Mouse (Mus musculus) cortical plate, adult 2 months (tissue): ENCODE data around the gene Wt1. TPM values are rescaled to one million over a fixed set of nuclear protein-coding genes. Genes with fewer than 3 reads are reported as not detected.

ENCODE experiments used
- H3K27ac ChIP-seq: fragments of 200-500 bp; 2 replicates; pipeline ENCODE4 v1.5.1; 2012; ENCODE audit warnings: low read length, control low read depth, inconsistent platforms; ENCODE audit not compliant: insufficient read depth
- H3K4me1 ChIP-seq: fragments of 200-500 bp; 2 replicates; pipeline ENCODE4 v1.6.1; 2011; ENCODE audit warnings: low read length; ENCODE audit not compliant: control insufficient read depth, insufficient read depth
- H3K4me3 ChIP-seq: fragments of 200-500 bp; 2 replicates; pipeline ENCODE4 v1.5.1; 2011; ENCODE audit warnings: mild to moderate bottlenecking, low read length, control low read depth; ENCODE audit not compliant: insufficient read depth
- CTCF ChIP-seq: fragments of 200-500 bp; IDR thresholded peaks from 2 replicates; pipeline ENCODE4 v1.5.1; 2011; ENCODE audit warnings: mild to moderate bottlenecking, control low read depth, low read length; ENCODE audit not compliant: insufficient read depth; ENCODE audit errors: extremely low read depth
- POLR2A ChIP-seq: fragments of 200-500 bp; IDR thresholded peaks from 2 replicates; pipeline ENCODE4 v1.6.1; 2011; ENCODE audit warnings: mild to moderate bottlenecking, low read length, control low read depth; ENCODE audit not compliant: insufficient read depth; ENCODE audit errors: extremely low read depth
- polyA plus RNA-seq: library from polyadenylated mRNA; depleted of rRNA; stranded (reverse); fragments of >200 nt; gene quantifications from 2 replicates; pipeline ENCODE4 v1.2.3, GENCODE M21; 2012; rRNA removed

Wt1 gene
- 0.11 and 0.17 TPM in 2 replicates for polyA plus RNA-seq

DNA sequence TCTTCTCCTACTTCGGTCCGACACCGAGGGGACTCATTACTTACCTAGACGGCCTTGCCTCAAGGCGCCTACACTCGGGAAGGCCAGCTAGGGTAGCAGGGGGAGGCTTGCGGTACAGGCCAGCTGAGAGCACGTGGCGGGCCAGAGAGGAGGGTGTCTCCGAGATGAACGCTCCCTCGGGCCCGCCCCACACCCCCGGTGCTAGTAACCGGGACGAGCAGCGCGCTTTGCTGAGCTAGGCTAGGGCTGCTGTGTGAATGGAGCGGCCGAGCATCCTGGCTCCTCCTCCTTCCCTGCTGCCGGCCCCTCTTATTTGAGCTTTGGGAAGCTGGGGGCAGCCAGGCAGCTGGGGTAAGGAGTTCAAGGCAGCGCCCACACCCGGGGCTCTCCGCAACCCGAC lies at the start of gene Wt1:
Gene Wt1 (plus strand): TSS at position 251 of the 400 bp plus-strand sequence.
- TF ChIP-seq CTCF (no peak), POLR2A (no peak)
- Histone ChIP-seq H3K27ac (no peak within 1 kb of the TSS), H3K4me1 (no peaks in the 10 kb centered on the region), H3K4me3 (no peak within 1 kb of the TSS)

DNA sequence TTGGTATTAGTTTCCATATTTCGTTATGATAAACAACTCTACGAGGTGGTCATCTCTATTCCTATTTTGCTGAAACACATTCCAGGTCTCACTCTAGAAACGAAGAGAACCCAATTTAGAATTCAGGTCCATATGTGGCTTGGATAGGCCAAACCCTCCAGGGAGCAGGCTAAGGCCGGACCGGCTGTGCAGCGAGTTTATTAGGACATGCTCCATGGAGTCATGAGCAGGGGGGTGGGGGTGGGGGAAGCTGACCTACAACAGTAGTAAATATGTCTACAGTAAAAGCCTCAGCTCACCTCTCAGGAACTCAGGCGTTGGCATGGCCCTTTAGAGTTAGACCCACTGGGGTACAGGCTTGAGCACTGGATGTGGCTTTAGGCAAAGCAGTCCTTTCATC lies 49.2 kb upstream of the Wt1 start:
- Histone ChIP-seq H3K4me3 (no peak overlapping the region), H3K27ac (no peak overlapping the region), H3K4me1 (no peaks in the 10 kb centered on the region)
- TF ChIP-seq CTCF, result no peak

DNA sequence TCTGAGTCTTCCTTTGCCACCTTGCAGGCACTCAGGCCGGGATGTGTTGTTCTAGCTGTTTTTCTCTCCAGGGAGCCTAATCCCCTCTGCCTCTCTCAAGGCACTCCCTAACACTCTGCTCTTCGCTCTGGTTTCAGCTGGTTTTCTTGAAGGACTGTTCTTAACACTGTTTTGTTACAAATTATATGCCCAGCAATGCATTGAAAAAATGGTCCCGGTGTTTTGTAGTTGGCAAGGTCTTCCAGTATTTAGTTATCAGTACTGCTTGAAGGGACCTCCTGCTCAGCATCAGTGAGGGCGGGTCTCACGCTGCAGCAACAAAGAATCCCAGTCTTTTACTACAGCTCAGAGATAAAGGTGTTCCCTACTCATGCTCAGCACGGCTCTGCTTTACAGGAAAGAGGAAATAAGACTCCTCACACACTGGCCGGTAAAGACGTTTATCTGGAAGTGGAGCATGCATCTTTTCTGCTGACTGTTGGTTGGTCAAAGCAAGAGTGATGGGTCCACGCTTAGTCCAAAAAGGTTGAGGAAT lies 44.0 kb upstream of the Wt1 start:
- TF ChIP-seq CTCF (no peak), POLR2A (no peak)
- H3K4me3 ChIP-seq, result no peak overlapping the region
- no peak overlapping the region for H3K27ac ChIP-seq
- no peaks in the 10 kb centered on the region for H3K4me1 ChIP-seq

- TF ChIP-seq CTCF (no peak), POLR2A (no peak)
- Histone ChIP-seq H3K27ac (no peak overlapping the region), H3K4me3 (no peak overlapping the region), H3K4me1 (no peaks in the 10 kb centered on the region)
Observed at GRCm38 (mm10) chr2:105084035-105084434, 42.3 kb upstream of the Wt1 start.

GRCm38 (mm10) chr2:105086081-105086480 lies 40.2 kb upstream of the Wt1 start:
- Histone ChIP-seq H3K27ac (no peak overlapping the region), H3K4me1 (no peaks in the 10 kb centered on the region)
- TF ChIP-seq CTCF (no peak), POLR2A (no peak)

GRCm38 (mm10) chr2:105088005-105088404 lies 38.3 kb upstream of the Wt1 start:
- TF ChIP-seq CTCF, result no peak
- no peak for TF ChIP-seq POLR2A
- Histone ChIP-seq H3K4me1 (no peaks in the 10 kb centered on the region), H3K4me3 (no peak overlapping the region), H3K27ac (no peak overlapping the region)

More at GRCm38 (mm10) chr2:105086081-105086480, 40.2 kb upstream of the Wt1 start:
- no peak overlapping the region for H3K4me3 ChIP-seq

DNA sequence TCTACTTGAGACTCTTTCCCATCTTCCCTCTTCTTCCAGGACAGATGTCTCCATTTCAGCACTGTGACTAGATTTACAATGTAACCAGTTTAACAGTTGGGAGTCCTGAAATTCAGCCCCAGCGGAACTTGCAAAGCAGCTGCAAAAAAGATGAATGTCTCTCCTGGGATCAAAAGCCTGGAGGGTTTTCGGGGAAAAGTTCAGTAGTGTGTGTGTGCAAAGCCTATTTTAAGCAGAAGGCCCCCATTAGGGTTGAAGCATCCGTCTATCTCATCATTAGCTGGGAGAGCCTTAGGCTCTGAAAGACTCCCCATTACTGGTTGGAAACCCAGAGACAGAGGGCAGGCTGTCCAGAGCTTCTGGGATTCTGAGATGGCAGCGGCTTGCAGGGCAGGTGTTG lies 37.2 kb upstream of the Wt1 start:
- H3K4me3 ChIP-seq, result no peak overlapping the region
- TF ChIP-seq POLR2A (no peak), CTCF (no peak)
- H3K27ac ChIP-seq, result no peak overlapping the region
- H3K4me1 ChIP-seq, result no peaks in the 10 kb centered on the region

GRCm38 (mm10) chr2:105089581-105090508 lies 36.5 kb upstream of the Wt1 start:
- no peak overlapping the region for H3K4me3 ChIP-seq
- H3K4me1 ChIP-seq, result no peaks in the 10 kb centered on the region
- H3K27ac ChIP-seq, result no peak overlapping the region
- TF ChIP-seq POLR2A (no peak), CTCF (no peak)

GRCm38 (mm10) chr2:105090991-105091390 lies 35.3 kb upstream of the Wt1 start:
- no peak for TF ChIP-seq POLR2A
- TF ChIP-seq CTCF, result no peak
- Histone ChIP-seq H3K27ac (no peak overlapping the region), H3K4me1 (no peaks in the 10 kb centered on the region), H3K4me3 (no peak overlapping the region)

- Histone ChIP-seq H3K4me3 (no peak within 1 kb of the TSS), H3K4me1 (no peaks in the 10 kb centered on the region), H3K27ac (no peak within 1 kb of the TSS)
- TF ChIP-seq POLR2A (no peak), CTCF (no peak)
Observed at GRCm38 (mm10) chr2:105091718-105092117, 34.6 kb upstream of the Wt1 start, which contains the start of gene Gm11060. Gene Gm11060 (plus strand): TSS chr2:105092018.
